Mouse (Mus musculus) thymus, adult 2 months (tissue): ENCODE results near the gene Lpar1.

Source experiments
- CTCF ChIP-seq: fragments of 200-500 bp; IDR thresholded peaks from 2 replicates; pipeline ENCODE4 v1.5.1; 2012; ENCODE audit warnings: mild to moderate bottlenecking, control low read depth, low read length, moderate library complexity, borderline replicate concordance; ENCODE audit not compliant: control insufficient read depth, poor library complexity, insufficient read depth; ENCODE audit errors: extremely low read depth
- POLR2A ChIP-seq: fragments of 200-500 bp; IDR thresholded peaks from 2 replicates; pipeline ENCODE4 v1.6.1; 2012; ENCODE audit warnings: mild to moderate bottlenecking, low read length, control low read depth, moderate library complexity; ENCODE audit not compliant: control insufficient read depth, poor library complexity, insufficient read depth; ENCODE audit errors: extremely low read depth

- TF ChIP-seq POLR2A, result no peak
- no peak for TF ChIP-seq CTCF
Observed at GRCm38 (mm10) chr4:58501012-58501777, 52.5 kb downstream of the Lpar1 start.
